Mouse (Mus musculus) heart, adult 11 months (tissue): ENCODE data around the gene Erv3.
"Not testable (repeated sequence)": the region's sequence is repeated elsewhere in the genome, so short reads cannot be mapped to it uniquely, and the experiment has no call there.

ENCODE experiments used
- DNase-seq: peaks from one replicate; pipeline ENCODE4 v3.0.0; 2022

The Erv3 gene

DNA sequence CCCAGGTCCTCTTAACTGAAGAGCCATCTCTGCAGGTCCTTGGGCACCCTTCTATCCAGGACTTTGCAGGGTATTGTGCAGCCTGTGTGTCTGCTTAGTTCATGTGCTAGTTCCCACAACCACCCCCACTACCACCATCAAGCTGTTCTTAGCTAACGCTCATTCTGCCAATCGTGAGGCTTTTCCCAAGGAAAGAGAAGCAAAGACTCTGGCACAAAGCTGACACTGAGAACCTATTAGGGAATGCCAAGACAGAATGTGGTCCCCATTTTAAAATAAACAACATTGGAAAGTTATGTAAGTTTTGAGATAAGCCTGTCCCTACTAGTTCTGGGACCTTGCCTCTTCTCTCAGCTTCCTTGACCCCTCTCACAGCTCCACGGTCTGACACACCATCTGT is 3.9 kb upstream of the Erv3 start:
- DNase-seq, result no peak

DNA sequence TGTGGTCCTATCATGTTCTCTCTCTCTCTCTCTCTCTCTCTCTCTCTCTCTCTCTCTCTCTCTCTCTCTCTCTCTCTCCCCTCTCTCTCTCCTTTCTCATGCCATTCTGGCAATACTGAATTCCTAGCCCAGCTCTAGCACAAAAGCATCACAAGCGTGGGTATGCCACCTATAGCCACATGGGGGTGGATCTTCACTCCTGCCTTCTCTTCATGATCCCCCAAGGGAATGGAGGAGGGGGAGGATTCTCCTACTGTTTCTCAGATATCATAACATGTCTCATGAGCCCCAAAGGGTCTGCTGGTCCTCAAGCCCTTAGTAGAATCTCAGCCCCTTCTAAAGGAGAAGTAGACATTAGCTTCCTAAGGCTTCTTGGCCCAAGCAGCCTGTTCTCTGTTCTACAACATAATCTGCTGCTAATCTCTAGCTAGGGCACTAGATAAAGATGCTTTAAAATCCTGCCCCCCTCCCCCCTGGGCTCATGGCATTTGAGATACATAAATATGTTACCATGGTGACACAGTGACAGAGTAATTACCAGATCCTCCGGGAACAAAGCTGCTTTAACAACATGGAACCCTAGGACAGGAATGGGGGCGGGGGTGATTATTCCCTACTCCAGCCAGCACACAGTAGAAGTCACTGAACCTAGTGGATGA is 3.2 kb upstream of the Erv3 start:
- peak; percentile 35 for DNase-seq

DNA sequence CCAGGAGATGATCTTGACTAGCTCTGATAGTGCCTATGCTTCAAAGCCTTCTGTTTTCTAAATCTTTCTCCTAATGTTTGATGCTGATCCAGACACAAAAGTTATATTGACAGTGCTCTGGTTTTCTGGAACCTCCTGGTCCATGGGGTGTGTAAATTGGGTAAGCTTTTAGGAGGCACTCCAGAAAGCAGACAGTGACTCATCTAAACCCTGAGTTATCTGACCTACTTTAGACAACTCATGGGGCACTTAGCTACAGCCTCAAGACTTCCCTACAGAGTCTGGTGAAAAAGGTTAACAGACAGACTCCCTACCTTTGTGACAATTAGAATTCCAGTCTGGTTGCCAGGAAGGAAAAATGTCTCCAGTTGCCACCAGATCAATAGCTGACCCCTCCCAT is 1.7 kb downstream of the Erv3 start:
- peak; percentile 73 for DNase-seq

DNA sequence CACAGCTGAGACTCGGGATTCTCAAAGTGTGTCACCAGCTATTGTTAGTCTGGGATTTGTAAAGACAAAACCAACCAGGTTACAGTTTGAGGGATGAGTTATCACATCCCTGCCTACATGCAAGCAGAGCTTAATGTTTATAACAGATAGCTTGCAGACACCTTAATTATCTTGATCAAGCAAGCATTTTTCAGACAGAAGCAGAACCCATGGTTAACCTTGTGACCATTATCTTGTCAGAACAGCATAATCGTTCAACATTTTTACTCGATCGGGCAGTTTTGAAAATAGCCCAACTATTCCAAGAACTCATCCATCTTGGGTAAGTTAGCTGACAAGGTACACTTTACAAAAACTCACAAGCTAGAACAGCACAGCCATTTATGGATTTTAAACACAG is 5.8 kb downstream of the Erv3 start:
- DNase-seq, result no peak

DNA sequence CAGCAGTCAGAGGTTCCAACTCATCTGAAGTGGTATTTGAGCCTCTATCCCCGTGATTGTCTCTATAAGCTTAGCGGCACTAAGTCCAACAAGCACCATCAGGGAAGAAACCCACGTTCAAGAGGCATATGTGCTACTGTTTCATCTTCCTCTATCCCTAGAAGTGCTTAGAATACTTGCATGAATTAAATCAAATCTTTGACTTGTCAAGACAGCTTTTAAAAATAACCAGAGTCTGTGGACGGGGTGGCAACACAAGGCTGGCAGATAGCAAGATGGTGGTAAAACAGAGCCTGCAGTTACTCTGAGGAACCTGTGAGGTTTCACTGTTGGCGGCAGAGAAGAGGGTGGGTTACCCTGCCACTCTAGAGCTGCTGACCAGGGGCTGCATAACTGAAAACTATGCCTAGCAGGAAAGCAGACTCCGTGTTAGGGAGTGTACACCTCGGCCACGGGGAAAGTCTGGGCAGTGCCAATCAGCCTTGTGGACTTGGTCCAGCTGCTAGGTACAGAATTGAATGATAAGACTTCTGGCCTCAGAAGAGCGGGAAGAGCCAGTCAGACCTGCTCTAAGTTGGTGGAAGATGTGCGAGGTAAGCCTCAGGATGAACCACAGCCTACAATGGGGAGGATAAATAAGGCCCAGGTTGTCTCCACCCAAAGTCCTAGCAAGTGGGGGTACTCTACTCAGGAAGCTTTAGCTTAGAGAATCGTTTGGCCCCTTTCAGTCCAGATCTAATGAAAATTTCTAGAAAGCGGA is 8.0 kb downstream of the Erv3 start:
- no peak for DNase-seq

DNA sequence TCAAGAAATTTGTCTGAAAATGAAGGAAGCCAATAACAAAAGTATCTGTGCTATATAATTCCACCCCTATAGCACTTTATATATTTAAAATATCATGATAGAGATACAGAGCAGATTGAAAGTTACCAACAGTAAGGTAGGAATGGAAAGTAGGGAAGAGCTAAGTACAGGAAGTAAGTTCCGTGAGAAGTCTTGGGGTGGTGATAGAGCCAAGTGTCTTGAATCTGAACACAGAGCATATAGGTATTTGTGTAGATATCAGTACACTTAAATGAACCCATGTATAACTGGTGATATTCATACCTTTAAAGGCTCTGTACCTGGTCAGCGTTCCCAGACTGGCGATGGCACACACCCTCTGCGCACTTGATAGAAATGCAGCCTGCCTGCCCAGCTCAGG is 9.5 kb downstream of the Erv3 start:
- DNase-seq, result no peak

DNA sequence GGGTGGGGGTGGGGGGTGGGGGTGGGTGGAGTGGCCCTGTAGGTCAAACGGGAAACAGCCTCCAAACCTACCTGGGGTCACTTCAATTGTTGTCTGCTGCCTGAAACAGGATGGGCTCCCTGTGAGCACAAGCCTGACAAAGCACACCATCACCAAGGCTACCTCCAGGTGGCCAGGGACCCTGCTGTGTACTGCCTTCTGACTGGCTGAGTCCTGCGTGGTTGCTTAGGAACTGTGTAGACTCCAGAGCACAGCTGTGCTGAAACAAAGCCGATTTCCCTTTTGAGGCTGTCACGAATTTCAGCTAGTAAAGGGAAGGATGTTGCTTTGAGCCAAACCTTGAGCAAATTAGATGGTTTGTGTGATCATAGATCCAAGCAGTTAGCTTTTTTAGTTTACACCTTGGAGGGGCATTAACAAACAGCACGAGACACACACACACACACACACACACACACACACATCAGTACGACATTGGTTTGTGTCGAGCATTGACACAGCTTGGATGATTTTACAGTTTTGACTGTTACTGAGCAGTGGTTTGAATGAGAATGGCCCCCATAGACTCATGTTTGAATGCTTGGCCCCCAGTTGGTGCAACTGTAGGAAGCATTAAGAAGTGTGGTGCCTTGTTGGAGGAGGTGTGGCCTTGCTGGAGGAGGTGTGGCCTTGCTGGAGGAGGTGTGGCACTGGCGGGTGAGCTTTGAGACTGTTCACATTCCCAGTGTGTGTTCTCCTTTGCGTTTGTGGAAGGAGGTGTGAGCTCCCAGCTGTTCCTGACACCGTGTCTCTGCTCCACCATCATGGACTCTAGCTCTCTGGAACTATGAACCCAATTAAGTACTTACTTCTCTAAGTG is 11.8 kb downstream of the Erv3 start:
- no peak for DNase-seq

DNA sequence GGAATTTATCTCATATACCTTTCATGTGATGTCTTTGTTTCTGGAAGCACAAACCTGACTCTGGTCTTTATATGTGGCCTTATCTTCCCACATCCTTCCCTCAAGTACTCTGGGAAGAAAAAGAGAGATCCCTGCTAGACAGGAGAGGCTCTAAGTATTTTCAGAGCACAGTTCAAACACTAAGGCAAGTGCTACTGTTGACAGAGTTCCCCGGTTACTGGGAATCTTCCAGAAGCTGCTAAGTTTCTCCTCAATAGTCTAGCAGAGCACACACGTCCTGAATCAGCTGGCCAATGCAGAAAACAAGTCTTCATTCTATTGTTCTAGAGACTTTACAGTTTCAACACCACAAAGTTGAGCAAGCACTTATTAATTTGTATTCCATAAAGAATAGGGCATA is 12.7 kb downstream of the Erv3 start:
- no peak for DNase-seq

DNA sequence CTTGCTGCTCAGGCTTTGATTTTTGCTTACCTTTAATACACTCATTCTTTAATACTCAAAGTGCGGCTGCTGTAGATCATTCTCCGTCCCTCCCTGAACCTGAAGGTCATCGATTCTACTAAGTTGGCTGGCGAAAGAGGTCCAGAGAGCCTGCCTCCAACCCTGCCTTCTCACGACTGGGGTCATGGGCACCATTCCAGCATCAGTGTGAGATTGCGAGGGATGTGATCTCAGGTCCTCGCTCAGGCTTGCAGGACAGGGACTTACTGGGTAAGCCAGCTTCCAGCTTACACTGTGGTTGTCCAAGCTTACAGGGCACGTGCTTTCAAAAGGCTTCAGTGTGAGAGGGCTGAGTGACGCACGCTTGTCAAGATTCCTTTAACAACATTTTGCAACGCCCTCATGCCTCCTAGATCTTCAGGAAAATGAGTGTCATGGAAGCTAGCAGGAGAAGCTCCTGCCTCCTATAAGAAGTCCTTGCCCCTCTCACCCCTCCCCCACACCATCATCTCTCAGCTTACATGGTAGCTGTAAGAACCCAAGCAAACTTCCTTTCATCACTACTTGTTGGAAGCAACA is 13.3 kb downstream of the Erv3 start:
- peak; percentile 92 for DNase-seq

DNA sequence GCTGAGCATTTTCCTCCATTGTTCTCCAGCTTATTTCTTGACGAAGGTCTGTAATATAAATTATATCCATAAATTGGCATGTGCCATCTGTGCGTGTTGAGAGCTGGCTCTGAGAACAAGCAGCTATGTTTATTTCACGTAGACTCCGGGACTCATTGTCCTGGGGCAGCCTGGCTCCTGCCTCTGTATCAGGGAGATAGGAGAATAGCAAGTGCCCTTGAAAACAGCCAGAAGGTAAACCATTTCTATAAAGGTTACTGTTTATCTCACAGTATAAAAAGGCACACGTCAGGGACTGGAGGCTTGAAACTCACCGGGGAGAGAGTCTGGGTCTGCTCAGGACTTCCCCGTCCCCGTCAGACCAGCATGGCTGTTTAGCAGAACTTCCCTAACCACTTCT is 13.9 kb downstream of the Erv3 start:
- DNase-seq, result peak; percentile 88

DNA sequence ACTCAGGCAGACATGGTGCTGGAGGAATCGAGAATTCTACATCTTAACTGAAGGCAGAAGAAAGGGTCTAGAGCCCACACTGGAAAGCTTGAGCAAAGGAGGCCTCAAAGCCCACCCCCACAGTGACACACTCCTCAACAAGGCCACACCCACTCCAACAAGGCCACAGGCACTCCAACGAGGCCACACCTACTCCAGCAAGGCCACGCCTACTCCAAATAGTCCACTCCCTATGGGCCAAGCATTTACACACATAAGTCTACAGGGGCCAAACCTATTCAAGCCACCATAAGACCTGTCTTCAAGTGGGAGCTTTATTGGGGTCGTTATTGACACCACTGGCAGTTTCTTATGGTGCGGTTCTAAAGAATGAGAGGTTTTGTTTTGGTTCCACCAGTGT is 17.0 kb downstream of the Erv3 start:
- peak; percentile 70 for DNase-seq

DNA sequence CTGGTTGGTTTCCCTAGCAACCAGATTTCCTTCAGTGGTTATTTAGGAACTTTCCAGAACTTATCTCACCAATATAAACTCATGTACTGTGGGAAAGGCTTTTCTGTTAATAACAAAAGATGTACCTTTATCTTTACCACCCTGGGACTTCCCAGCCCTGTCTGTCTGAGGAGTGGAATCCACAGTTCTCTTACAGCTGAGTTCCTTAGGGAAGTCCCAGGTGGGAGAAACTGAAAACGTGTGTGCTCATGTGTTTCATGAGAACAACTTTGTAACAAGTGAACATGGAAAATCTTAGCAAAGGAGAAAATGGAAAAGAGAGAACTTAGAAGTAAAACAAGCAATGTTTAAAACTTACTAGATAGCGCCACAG is 18.2 kb downstream of the Erv3 start:
- DNase-seq, result peak; percentile 68

DNA sequence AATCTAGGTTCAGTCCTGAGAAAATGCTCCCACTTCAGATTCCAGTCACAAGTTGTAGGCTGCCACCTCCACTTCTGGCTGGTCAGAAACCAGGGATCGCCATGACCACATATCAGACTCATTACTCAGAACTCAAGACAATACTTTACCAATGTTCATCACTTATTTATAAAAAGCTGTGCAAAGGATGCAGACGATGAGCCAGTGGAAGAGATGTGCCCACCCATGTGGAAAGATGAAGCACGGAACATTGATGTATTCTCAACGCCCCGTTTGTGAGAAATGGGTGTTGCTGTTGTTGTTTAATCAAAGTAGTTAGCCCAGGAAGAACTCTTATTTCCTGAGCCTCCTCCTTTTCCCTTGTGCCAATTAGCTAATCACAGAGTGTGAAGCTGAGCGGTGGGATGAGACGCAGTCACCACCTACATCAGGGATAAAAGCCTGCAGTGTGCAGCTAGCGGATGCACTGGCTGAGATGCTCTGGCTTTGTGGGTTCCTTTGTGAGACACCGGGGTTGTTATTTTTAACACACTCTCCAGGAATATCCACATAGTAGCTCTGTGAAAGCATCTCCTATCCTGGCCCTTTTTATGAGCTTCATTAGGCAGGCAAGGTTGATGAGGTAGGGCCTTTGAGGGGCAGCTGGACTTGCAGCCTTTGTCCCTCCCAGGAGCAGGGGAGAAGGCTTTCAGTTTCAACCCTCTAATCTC is 18.8 kb downstream of the Erv3 start:
- DNase-seq, result peak; percentile 86

DNA sequence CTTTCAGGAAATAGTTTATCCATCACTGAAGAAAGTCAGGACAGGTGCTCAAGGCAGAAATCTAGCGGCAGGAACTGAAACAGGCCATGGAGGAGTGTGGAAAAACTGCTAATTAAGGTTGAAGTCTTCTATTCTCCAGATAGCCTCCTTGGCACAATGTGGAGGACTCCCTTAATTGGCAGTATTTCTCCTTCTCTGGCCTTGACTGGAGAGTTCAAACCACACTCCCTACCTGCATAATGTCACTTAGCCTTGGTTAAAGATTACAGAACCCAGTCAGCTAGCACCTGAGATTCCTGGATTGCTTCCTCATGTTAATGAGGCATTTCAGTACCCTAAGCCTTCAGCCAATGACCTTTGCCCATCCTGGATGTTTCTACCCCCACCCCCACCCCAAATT is 25.3 kb downstream of the Erv3 start:
- DNase-seq, result peak; percentile 27

DNA sequence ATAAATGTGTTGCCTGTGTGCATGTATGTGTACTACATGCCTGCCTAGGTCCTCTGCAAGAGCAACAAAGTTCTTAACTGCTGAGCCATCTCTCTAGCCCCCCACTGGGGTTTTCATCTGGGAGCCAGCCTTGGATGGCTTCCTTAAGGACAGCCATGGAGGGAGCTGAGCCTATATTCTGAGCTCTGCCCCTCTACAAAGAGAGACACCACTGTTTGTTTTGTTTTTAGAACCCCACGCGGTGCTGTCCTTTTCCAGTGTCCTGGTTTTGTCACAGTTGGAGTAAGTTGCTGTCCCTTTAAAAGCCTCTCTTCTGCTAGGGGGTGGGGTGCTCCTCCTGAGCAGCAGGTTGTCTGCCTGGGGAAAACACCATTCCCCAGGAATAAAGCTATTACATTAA is 27.7 kb downstream of the Erv3 start:
- DNase-seq, result peak; percentile 64

DNA sequence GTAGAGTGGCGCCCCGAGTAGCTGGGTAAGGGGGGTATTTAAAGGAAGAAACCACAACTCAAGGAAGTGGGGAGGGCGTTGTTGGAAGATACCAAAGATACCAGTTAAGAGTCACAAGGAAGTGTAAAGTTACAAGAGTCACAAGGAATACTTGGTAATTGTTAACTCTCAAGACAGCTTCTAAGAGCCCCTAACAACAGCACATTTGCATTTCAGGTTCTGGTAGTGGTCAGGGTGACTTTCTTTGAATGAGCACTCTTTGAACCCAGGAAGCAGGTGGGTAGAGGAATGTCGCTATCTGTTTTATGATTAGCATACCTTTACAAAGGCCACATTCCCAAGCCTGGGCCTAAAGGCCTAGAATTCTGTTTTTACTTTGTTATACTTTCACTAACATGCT is 28.6 kb downstream of the Erv3 start:
- DNase-seq, result not testable (repeated sequence)

DNA sequence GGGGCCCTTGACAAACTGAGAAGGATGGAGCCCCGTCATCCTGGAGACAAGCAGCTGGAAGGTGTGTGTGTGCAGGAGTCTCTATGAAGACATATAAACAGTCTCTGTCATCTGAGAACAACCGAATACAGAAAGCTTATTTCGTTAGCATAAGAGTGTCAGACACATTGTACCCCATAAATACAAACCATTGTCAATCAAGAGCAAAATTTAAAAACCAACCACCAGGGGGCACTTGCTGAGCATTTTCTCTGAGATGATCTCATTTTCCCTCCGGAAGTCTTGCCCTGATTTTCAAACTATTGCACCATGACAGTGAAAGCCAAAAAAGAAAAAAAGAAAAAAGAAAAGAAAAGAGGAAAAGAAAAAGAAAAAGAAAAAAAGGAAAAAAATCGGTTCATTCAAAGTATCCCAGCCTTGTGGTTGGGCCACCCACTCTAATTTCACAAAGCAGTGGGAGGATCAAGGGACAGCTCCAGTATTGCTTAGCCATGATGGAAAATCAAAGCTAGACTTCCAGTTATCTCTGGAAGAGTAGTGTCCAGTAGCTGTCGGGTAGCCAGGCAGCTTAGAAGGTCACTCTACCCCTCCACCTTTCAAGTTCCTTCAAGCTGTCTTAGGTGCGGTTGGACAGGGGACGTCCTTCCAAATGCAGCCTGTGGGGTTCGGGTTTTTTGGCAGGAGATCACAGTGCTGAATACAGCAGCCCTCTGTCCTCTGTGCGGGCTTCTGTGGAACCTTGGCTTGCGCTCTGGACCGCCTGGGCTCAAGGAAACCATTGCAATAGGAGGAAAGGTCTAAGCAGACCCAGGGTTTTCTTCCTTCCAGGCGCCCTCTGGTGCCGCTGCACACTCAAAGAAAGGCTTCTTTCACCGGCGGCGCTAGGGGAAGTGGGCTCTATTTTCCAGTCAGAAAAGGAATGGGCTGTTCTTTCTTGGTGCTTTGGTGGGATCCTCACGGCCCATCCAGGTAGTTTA is 31.3 kb downstream of the Erv3 start:
- DNase-seq, result peak; percentile 89

DNA sequence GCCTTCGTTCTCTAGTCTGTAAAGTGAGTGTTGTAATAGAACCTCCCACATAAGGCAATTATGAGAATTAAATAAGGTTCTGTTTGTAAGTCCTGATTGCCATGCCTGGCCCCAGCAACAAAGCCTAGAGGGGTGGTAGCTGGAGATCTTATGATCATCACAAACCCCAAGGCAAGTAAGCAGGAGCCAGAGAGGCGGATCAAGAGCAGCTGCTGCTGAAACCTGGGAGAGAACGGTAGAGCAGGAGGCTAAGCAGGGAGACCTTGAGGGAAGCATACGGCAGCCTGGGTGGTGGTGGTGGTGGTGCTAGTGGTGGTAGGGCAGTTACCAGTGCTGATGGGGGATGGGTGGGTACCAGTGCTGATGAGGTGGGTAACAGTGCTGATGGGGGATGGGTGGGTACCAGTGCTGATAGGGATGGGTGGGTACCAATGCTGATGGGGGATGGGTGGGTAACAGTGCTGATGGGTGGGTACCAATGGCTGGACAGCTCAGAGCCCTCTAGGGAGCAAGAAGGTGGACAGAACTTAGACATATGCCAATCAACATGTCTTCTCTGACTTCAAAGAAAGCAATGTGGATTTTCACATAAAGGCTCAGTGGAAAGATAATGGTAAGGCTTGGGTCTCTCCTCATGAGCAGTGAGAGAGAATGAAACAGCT is 32.4 kb downstream of the Erv3 start:
- peak; percentile 85 for DNase-seq

DNA sequence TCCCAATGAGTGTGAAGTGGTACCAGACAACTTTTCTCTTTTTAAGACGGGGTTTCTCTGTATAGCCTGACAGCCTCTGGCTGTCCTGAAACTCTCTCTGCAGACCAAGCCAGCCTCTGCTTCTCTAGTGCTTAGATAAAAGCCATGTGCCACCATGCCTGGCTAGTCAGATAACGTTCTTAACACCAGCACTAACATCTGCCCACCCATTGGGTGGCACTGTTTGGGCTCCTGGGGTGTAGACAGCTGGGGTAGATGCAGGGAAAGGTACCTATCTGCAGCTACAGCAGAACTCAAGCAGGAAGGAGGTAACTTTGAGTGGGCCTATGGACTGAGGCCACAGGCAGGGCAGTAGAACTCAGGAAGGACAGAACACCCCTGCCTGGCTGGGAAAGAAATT is 34.0 kb downstream of the Erv3 start:
- peak; percentile 69 for DNase-seq

DNA sequence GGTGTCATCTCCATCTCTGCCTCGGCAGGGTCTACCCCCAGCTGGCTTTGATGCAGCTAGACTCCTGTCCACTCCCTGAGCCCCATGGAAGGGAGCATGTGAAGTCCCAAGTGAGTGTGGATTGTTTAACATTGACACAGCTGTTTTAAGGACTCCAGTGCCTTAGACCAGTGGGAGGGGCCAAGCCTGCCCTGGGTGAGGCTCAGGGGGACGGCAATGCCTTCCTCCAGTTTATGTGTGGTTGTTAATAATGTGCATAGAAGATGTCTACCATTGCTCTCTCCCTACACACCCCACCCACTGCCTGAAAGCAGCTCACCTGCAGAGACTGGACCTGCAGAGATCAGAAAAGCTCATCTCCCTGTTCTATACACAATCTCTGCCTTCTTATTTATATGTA is 35.6 kb downstream of the Erv3 start:
- DNase-seq, result peak; percentile 66

DNA sequence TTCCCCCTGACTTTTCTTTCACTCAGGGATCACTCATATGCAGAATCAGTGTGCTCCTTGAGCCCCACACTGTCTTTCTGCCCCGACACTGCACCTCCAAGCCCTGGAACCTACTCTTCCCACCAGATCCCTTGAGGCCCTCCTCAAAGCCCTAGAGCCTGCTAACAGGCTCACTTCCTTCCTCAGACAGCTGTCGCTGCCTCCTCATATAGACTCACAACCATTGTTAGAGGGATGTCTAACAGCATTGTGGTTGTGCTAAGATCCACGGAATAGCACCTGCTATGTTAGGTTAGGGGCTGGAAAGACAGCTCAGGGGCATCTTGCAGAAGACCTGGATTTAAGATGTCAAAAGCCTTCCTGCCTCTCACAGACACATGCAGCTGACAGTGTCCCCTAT is 37.1 kb downstream of the Erv3 start:
- DNase-seq, result peak; percentile 62
